Mouse (Mus musculus) left cerebral cortex, adult 2 months (tissue): ENCODE results near the gene Sirt6. TPM values are rescaled to one million over a fixed set of nuclear protein-coding genes. Genes with fewer than 3 reads are reported as not detected.

Experiments
- DNase-seq, 2 experiments: peaks; one replicate each; pipeline ENCODE4 v3.0.0; 2021 to 2022; ENCODE audit warnings: low spot score in 2 of 2, mixed read lengths in 1 of 2; ENCODE audit errors: extremely low spot score in 1 of 2
- H3K27ac ChIP-seq: fragments of 200-600 bp; 2 replicates; pipeline ENCODE4 v1.8.1; 2022
- H3K4me3 ChIP-seq: fragments of 200-600 bp; 2 replicates; pipeline ENCODE4 v1.8.1; 2022
- CTCF ChIP-seq: fragments of 200-600 bp; IDR thresholded peaks from 2 replicates; pipeline ENCODE4 v1.8.1; 2022; ENCODE audit warnings: antibody characterized with exemption, mild to moderate bottlenecking, moderate library complexity
- intact Hi-C: fragments of 180-260 bp; cut with DNase I; formaldehyde crosslinking; loops from one replicate; pipeline ENCODE4 v1.15.1; 2025
- total RNA-seq, 2 experiments: library from RNA; stranded (reverse); gene quantifications; 2 replicates each; pipeline ENCODE4 v1.2.3; 2021

Gene Sirt6
- total RNA-seq, 2 experiments from 2014 or later, result 26.8 to 28.6 TPM

GRCm38 (mm10) chr10:81601396-81601905, 26.1 kb downstream of the Sirt6 start:
- Histone ChIP-seq H3K27ac (no peak overlapping the region), H3K4me3 (no peak overlapping the region; the same call in 1 of the 2 replicates)
- no peak for TF ChIP-seq CTCF
- no peak for DNase-seq
- intact Hi-C loops, result no loop called here

DNA sequence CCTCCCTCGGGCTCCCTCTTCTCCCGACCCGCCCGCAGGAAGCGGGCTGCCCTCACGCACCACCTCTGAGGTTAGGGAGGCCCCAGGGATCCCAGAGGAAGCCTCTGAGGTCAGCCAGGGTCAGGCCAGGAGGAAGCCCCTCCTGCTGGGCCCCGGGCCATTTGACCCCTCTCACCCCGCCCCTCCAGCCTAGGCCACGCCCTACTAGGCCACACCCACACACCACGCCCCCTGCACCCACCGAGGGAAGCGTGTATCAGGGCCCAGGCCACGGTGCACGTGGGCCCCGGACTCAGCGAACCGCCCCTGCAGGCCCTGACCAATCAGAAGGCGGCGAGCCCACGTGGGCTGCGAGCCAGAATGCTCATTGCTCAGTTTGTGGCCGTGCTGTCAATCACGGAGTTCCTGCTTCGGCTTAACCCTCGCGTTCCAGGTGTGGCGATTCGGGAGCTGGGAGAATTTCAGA, 26.8 kb downstream of the Sirt6 start, which contains the start of gene Tle6:
Gene Tle6, minus strand, starts transcription at position 336 of the 466 bp plus-strand sequence.
- Histone ChIP-seq H3K4me3 (peak within 1 kb of the TSS; percentile 29), H3K27ac (no peak within 1 kb of the TSS)
- intact Hi-C loops, result loop anchor here (1.0 kb wide), 1 partner anchor 29 kb away; no protein-coding TSS in a partner anchor
- DNase-seq, result peak; percentile 92
- no peak for TF ChIP-seq CTCF

DNA sequence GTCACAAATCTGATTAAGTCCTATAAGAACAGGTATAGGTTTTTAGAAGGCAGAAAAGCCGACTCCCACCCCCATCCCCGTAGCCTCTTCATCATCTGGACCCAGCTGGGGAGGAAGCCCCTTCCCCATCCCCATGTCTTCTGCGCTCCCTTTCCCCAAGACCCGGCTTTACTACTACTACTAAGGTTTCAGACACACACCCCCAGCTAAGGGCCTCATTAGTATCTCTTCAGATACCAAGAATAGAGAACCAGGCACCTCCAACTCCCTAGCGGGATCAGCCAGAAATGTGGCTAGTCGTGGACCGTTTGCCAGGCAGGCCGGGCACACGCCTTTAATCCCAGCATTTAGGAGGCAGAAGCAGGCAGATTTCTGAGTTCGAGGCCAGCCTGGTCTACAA, 27.5 kb downstream of the Sirt6 start:
- DNase-seq, result no peak
- no peak for TF ChIP-seq CTCF
- Histone ChIP-seq H3K4me3 (no peak overlapping the region), H3K27ac (no peak overlapping the region)
- intact Hi-C loops, result loop anchor here (1.0 kb wide), 1 partner anchor 29 kb away; no protein-coding TSS in a partner anchor

DNA sequence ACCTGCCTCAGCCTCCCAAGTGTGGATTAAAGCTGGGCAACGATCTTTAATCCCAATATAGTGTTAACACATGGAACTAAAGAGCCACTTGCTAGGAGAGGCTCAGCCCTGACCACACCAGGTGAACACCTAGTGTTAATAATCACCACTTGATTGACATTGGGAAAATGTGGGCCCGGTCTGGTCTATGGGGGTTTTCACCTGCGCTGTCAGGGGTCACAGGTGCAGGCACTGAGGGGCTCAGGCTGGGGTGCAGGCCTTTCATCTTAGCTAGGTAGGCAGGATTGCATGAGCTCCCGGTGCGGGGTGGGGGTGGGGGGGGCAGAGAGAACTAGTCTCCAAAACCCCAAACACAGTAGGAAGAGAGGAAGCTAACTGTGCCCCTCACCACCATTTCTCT, 28.0 kb downstream of the Sirt6 start:
- DNase-seq, result no peak
- no peak for TF ChIP-seq CTCF
- intact Hi-C loops, result loop anchor here (1.0 kb wide), 1 partner anchor 28 kb away; no protein-coding TSS in a partner anchor

DNA sequence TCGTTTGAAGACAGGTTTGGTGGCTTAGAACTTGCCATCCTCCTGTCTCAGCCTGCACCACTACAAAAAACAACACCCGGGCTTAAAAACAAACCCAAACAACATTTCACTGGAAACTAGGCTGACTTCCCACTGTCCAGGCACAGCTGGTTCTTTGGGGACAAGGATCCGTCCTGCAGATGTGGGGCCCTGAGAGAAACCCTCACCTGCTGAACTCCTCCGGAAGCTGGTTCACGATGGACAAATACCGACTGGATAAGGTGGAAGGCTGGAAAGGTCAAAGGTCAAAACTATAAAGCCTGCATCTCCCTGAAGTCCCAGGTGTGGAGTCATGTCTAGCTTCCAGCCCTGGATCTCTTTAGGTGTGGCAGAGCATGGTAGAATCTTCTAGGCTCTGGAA, 28.7 kb downstream of the Sirt6 start:
- no peak for TF ChIP-seq CTCF
- intact Hi-C loops, result no loop called here
- no peak overlapping the region for H3K4me3 ChIP-seq
- no peak overlapping the region for H3K27ac ChIP-seq
- no peak for DNase-seq

More for the DNA sequence above, 28.0 kb downstream of the Sirt6 start:
- Histone ChIP-seq H3K27ac (no peak overlapping the region), H3K4me3 (no peak overlapping the region)

DNA sequence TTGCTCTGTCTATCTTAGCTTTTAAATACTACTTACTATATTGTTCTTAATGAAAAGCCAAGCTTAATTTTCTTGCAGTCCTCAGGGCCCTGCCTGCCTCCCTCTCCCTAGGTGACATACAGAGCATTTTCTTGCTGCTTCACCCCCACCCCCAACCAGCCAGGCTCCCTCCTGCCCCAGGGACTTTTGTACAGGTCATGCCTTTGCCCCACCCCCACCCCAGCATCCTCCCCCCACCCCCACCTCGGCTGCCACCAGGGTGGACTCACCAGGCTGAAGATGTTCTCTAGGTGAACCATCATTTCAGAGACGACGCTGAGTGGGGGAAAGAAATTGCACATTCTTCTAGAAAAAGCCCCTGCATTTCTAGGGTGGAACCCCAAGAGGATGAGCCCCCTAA, 29.3 kb downstream of the Sirt6 start:
- no peak overlapping the region for H3K4me3 ChIP-seq
- no peak overlapping the region for H3K27ac ChIP-seq
- TF ChIP-seq CTCF, result no peak
- DNase-seq, result no peak
- intact Hi-C loops, result no loop called here

- no peak for TF ChIP-seq CTCF
- peak in 1 of 2 experiments; percentile 50 for DNase-seq
- Histone ChIP-seq H3K4me3 (peak overlapping the region; percentile 14), H3K27ac (peak overlapping the region; percentile 74; the same call in 1 of the 2 replicates)
- intact Hi-C loops, result loop anchor here (2.0 kb wide), 1 partner anchor 23 kb away; the partner anchor contains the start of gene Tle2
Measured at GRCm38 (mm10) chr10:81597137-81597950, 30.3 kb downstream of the Sirt6 start.

- DNase-seq, result no peak
- Histone ChIP-seq H3K4me3 (peak overlapping the region; percentile 14), H3K27ac (peak overlapping the region; percentile 74)
- TF ChIP-seq CTCF, result no peak
- intact Hi-C loops, result loop anchor here (2.0 kb wide), 1 partner anchor 22 kb away; the partner anchor contains the start of gene Tle2
Measured at GRCm38 (mm10) chr10:81596611-81597010, 31.0 kb downstream of the Sirt6 start.

DNA sequence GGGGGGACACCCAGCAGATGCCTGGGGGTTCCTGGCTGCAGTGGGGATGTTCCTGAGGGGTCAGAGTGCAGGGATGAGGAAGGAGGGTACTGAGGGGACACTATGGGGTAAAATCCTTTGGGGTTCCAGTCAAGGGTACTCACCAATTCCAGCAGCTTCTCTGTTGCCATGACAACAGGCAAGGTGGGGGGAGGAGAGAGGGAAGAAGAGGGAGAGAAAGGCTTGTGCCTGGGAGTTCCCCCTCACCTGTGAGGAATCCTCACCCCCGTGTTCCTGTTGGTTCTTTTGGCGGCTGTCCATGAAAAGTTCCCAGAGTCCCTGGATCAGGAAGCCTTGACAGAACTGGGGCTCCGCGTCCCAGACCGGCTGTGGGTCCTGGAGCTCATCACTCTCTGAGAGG, 32.0 kb downstream of the Sirt6 start:
- no peak for TF ChIP-seq CTCF
- DNase-seq, result no peak
- no peak overlapping the region for H3K4me3 ChIP-seq
- H3K27ac ChIP-seq, result no peak overlapping the region; the same call in 1 of the 2 replicates
- intact Hi-C loops, result no loop called here

DNA sequence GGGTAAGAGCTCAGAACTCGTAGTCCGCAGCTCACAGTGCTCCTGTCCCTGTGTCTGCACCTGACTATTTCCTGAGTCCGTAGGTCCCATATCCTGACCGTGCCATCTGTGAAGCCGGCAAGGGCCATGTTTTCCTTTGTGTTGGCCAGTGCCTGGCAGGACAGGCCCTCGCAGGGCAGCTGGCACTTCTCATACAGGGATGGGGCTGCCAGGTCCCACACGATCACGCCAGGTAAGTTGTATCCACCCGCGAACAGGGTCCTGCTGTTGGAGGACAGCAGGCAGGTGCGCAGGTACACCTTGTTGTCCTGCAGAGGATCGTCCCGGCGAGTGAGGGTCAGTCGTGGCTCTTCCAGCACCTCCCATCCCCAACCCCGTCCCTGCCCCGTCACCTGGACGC, 33.7 kb downstream of the Sirt6 start:
- TF ChIP-seq CTCF, result no peak
- H3K27ac ChIP-seq, result no peak overlapping the region
- DNase-seq, result no peak
- H3K4me3 ChIP-seq, result no peak overlapping the region
- intact Hi-C loops, result no loop called here

DNA sequence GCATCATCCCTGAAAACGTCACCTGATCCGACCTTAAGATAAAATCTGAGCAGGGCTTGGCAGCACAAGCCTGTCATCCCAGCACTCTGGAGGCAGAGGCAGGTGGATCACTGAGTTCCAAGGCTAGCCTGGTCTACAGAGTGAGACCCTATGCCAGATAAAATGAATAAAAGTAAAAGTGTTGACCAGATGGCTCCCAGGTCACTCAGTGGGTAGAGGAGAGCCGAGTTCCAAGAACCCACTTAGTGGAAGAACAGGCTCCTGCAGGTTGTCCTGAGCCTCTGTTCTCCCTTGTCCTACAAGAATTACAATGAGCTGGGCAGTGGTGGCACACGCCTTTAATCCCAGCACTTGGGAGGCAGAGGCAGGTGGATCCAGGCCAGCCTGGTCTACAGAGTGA, 34.4 kb downstream of the Sirt6 start:
- DNase-seq, result no peak
- no peak for TF ChIP-seq CTCF
- Histone ChIP-seq H3K4me3 (no peak overlapping the region), H3K27ac (no peak overlapping the region)
- intact Hi-C loops, result no loop called here

- no peak for TF ChIP-seq CTCF
- intact Hi-C loops, result no loop called here
- H3K4me3 ChIP-seq, result no peak overlapping the region
- no peak overlapping the region for H3K27ac ChIP-seq
- no peak for DNase-seq
Measured at GRCm38 (mm10) chr10:81592631-81593030, 35.0 kb downstream of the Sirt6 start.
